Mouse (Mus musculus): ENCODE results near the gene Ctnna3. TPM values are rescaled to one million over a fixed set of nuclear protein-coding genes. Genes with fewer than 3 reads are reported as not detected.

Ctnna3 gene
- polyA plus RNA-seq, 1 experiment from 2014 or later = 0.55 TPM

DNA sequence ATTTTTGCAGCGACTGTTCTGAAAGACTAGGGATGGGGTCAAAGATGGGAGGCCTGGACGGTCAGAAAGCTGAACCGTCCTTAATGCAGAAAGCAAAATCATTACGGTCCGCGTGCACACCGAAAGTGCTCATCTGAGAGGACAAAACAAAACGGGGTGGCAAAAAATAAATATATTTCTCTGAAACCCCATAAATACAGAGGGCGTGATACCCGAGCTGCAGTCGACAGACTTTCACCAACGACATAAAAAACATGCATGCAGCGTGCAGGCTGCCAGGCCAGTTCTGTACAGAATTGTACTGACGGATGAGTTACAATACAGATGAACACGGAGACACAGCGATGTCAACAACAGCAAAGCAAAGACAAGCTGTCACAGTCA, 656.3 kb downstream of the Ctnna3 start:
- Histone ChIP-seq H3K36me3 (ENCODE audit: control insufficient read depth, insufficient read depth, low read length) (no peaks in the 10 kb centered on the region), H3K9me3 (ENCODE audit: control insufficient read depth, low read length) (no peaks in the 10 kb centered on the region), H3K4me1 (ENCODE audit: control insufficient read depth, insufficient read depth, low read length) (no peaks in the 10 kb centered on the region), H3K9ac (ENCODE audit: low read depth, low read length) (no peak overlapping the region), H3K27me3 (ENCODE audit: control insufficient read depth, insufficient read depth, low read length) (peaks cover 15% of the 10 kb centered on the region), H3K4me3 (ENCODE audit: low read length) (no peak overlapping the region), H3K4me2 (replicated peaks; ENCODE audit: low read depth, low read length) (no peak overlapping the region), H3K27ac (ENCODE audit: low read depth, low read length) (no peak overlapping the region)
- WGBS = 62% methylated on average over 16 of the region's 16 CpGs
- no peak for ATAC-seq (ENCODE audit: low FRiP score, low TSS enrichment)

DNA sequence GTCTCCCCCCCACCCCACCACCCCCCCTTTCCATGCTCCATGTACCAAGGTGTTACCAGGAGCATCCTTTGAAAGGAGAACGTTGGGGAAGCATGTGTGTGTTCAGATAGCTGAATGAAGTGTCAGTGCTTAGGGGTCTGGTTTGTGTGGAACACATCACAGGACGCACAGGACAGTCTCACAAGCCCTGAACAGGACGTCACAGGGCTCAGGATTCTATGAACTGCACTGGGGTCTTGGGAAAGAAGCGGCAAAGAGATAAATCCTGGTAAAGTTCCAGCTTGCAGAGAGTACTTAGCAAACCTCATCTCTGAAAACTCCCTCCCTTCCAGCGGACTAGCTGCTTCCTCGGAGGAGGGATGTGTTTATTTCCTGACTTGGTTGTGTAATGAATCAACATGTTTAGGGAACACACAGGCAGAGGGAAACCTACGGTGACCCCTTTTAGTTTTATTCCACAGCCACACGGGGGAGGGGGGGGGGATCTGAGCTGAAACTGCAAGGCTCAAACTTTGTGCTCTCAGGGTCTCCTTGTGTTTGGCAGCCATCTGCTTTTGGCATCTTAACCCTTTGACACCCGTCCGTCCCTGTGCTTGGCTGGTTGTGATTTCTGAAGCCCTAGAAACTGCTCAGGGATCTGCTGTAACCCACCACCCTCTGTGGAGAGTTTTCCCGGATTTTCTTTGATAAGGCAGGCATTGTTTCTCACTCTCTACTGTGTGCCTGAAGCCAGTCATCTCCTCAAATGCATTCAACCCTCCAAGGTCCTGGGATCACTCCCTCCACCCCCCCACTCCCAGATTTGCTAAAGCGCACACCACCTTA, 656.9 kb downstream of the Ctnna3 start:
- no peaks in the 10 kb centered on the region for H3K4me1 ChIP-seq (ENCODE audit: control insufficient read depth, insufficient read depth, low read length)
- no peaks in the 10 kb centered on the region for H3K36me3 ChIP-seq (ENCODE audit: control insufficient read depth, insufficient read depth, low read length)
- peak overlapping the region; percentile 6; the same call in 1 of the 2 replicates for H3K4me3 ChIP-seq (ENCODE audit: low read length)
- no peaks in the 10 kb centered on the region for H3K9me3 ChIP-seq (ENCODE audit: control insufficient read depth, low read length)
- no peak overlapping the region for H3K9ac ChIP-seq (ENCODE audit: low read depth, low read length)
- WGBS = 5% methylated on average over 12 of the region's 12 CpGs
- no peak overlapping the region for H3K27ac ChIP-seq (ENCODE audit: low read depth, low read length)
- peak overlapping the region; percentile 55 for H3K4me2 ChIP-seq (replicated peaks; ENCODE audit: low read depth, low read length)
- peaks cover 15% of the 10 kb centered on the region for H3K27me3 ChIP-seq (ENCODE audit: control insufficient read depth, insufficient read depth, low read length)
- peak; percentile 22; the same call in 1 of the 2 replicates for ATAC-seq (ENCODE audit: low FRiP score, low TSS enrichment)

DNA sequence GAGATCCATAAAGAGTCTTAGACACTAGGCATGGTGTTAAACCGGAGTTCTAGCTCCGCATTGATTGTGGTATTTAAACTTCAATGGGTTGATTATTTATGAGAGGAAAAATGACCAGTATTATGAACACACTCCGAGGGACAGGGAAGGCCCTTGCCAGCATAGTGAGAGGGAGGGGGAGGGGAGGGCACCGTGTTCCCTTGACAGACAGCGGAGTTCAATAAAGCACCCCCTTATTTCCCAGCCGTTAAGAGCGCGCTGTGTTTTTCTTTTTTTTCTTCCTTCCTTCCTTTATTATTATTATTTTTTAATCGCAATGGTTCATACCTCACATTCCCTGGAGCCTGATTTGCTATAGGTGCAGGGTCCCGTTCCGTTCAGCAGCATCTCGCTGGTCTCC, 657.6 kb downstream of the Ctnna3 start:
- Histone ChIP-seq H3K27me3 (ENCODE audit: control insufficient read depth, insufficient read depth, low read length) (peaks cover 15% of the 10 kb centered on the region), H3K27ac (ENCODE audit: low read depth, low read length) (no peak overlapping the region), H3K9me3 (ENCODE audit: control insufficient read depth, low read length) (no peaks in the 10 kb centered on the region), H3K4me3 (ENCODE audit: low read length) (peak overlapping the region; percentile 32), H3K36me3 (ENCODE audit: control insufficient read depth, insufficient read depth, low read length) (no peaks in the 10 kb centered on the region), H3K4me2 (replicated peaks; ENCODE audit: low read depth, low read length) (peak overlapping the region; percentile 55), H3K4me1 (ENCODE audit: control insufficient read depth, insufficient read depth, low read length) (no peaks in the 10 kb centered on the region), H3K9ac (ENCODE audit: low read depth, low read length) (no peak overlapping the region)
- WGBS = 2% methylated on average over 12 of the region's 12 CpGs
- ATAC-seq (ENCODE audit: low FRiP score, low TSS enrichment) = no peak

DNA sequence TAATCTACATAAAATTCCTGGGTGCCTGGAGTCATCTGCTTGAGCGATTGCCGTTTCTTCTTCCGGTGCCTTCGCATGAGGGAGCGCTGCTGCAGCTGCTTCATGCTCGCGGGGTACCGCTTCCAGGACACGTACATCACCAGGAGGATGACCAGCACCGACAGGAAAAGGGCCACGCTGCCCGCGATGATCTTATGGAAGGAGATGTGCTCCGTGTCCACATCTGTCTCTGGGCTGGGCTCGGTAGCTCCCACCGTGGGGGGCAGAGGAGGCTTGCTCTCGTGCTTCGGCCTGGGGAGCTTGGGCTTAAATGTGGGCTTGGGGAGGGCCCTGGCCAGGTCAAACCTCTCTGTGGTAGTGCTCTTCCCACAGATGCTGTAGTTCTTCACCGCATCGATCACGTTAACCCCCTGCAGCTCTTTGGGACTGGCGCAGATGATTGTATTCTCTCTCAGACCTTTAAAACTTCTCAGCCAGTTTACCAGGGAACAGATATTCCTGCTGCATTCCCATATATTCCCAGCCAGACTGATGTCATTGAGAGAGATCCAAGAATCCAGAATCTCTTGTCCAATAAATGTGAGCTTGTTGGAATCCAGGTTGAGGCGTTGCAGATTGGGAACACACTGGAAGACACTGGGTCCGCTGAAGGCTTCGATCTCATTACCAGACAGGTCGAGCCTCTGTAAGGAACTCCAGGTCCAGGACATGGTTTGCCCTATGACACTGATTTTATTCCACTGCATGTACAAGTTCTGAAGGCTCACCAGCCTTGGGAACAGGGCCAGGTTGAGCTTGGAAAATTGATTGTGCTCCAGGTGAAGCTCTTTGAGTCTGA, 658.3 kb downstream of the Ctnna3 start:
- peak overlapping the region; percentile 32 for H3K4me3 ChIP-seq (ENCODE audit: low read length)
- H3K9ac ChIP-seq (ENCODE audit: low read depth, low read length) = no peak overlapping the region
- 3% methylated on average over 26 of the region's 26 CpGs for WGBS
- peaks cover 15% of the 10 kb centered on the region for H3K27me3 ChIP-seq (ENCODE audit: control insufficient read depth, insufficient read depth, low read length)
- H3K27ac ChIP-seq (ENCODE audit: low read depth, low read length) = no peak overlapping the region
- H3K4me1 ChIP-seq (ENCODE audit: control insufficient read depth, insufficient read depth, low read length) = no peaks in the 10 kb centered on the region
- no peak for ATAC-seq (ENCODE audit: low FRiP score, low TSS enrichment)
- H3K36me3 ChIP-seq (ENCODE audit: control insufficient read depth, insufficient read depth, low read length) = no peaks in the 10 kb centered on the region
- H3K9me3 ChIP-seq (ENCODE audit: control insufficient read depth, low read length) = no peaks in the 10 kb centered on the region
- H3K4me2 ChIP-seq (replicated peaks; ENCODE audit: low read depth, low read length) = peak overlapping the region; percentile 55

DNA sequence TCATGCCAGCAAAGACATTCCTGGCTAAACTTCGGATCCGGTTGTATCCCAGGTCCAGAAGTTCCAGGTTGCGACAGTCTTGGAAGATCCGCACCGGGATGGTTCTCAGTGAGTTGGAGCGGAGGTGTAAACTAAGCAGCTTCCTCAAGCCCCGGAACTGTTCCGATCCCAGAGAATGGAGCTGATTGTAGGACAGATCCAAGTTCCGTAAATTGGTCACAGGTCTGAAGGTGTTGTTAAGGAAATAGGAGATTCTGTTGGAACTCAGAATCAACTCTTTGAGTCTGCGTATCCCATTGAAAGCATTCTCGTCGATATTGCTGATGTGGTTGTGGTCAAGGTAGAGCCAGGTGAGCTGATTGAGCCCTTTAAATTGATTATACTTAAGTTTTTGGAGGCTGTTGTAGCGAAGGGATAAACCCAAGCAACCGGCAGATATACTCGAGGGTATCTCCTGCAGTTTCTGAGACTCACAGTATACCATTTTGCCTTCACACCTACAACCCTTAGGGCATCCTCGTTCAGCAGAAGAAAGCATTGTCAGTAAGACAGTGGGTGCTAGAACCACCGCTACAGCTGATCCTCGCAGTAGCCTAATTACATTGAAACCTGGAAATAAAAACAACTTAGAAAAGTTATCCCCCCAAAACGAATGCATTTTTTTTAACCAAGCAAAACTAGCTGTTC, 659.0 kb downstream of the Ctnna3 start:
- H3K9ac ChIP-seq (ENCODE audit: low read depth, low read length) = no peak overlapping the region
- H3K4me2 ChIP-seq (replicated peaks; ENCODE audit: low read depth, low read length) = no peak overlapping the region
- no peaks in the 10 kb centered on the region for H3K4me1 ChIP-seq (ENCODE audit: control insufficient read depth, insufficient read depth, low read length)
- no peaks in the 10 kb centered on the region for H3K36me3 ChIP-seq (ENCODE audit: control insufficient read depth, insufficient read depth, low read length)
- H3K27ac ChIP-seq (ENCODE audit: low read depth, low read length) = no peak overlapping the region
- no peaks in the 10 kb centered on the region for H3K9me3 ChIP-seq (ENCODE audit: control insufficient read depth, low read length)
- ATAC-seq (ENCODE audit: low FRiP score, low TSS enrichment) = no peak
- 16% methylated on average over 19 of the region's 19 CpGs for WGBS
- no peak overlapping the region for H3K4me3 ChIP-seq (ENCODE audit: low read length)
- H3K27me3 ChIP-seq (ENCODE audit: control insufficient read depth, insufficient read depth, low read length) = peaks cover 15% of the 10 kb centered on the region

DNA sequence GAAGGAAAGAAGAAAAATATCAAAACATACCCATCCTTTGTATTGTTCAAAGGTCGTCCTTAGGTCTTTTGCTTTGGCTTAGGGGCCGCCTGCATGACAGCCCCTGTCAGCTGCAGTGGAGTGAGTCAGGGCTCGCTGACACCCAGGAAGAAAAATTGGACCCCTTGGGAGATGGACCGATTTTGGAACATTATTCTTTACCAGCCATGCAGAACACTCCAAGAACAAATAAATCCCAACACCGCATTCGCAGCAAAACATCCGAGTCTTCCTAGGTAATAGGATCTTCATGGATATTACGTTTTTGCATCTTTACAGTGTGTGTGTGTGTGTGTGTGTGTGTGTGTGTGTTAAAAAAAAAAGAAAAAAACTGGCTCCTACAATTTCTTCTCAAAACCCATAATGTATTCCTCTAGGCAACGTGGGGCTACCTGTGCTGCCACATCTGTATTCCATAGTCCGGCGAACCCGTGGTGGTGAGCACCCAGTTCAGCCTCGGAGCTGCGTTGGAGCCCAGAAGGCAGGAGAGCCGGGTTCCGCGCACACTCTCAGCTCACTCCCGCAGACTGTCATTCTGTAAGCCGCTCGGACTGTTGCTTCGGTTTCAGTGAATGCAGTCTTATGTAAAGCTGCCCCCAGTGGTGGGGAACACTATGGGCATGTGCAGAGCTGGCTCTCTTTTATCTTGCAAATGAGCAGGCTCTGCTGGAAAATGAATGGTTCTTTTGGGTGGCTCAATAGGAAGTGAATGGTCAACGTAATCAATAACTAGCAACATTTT, 660.0 kb downstream of the Ctnna3 start, which contains the start of gene Lrrtm3:
Gene Lrrtm3, minus strand, starts transcription at position 598 of the 781 bp plus-strand sequence.
- Histone ChIP-seq H3K9ac (ENCODE audit: low read depth, low read length) (no peak within 1 kb of the TSS), H3K27me3 (ENCODE audit: control insufficient read depth, insufficient read depth, low read length) (peaks cover 15% of the 10 kb centered on the region)
- 1% methylated on average over 22 of the region's 22 CpGs for WGBS

DNA sequence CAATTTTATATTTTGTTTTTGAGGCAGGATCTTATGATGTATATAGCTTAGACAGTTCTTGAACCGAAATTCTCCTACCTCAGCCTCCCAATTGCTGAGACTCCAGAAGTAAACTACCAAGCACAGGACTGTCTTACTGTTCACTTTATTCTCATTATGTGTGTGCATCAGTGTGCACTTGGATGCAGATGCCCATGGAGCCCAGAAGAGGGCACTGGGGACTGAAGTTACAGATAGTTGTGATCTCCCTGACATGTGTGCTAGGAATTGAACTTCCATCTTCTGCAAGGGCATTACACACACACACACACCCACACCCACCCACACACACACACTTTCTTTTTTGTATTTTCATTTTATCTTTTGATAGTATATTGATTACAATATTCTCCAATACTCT, 666.6 kb downstream of the Ctnna3 start:
- no peaks in the 10 kb centered on the region for H3K36me3 ChIP-seq (ENCODE audit: control insufficient read depth, insufficient read depth, low read length)
- H3K27ac ChIP-seq (ENCODE audit: low read depth, low read length) = no peak overlapping the region
- H3K4me3 ChIP-seq (ENCODE audit: low read length) = no peak overlapping the region
- ATAC-seq (ENCODE audit: low FRiP score, low TSS enrichment) = no peak
- no peak overlapping the region for H3K9ac ChIP-seq (ENCODE audit: low read depth, low read length)
- WGBS = 100% methylated on average over 1 of the region's 1 CpGs
- H3K4me1 ChIP-seq (ENCODE audit: control insufficient read depth, insufficient read depth, low read length) = no peaks in the 10 kb centered on the region
- H3K4me2 ChIP-seq (replicated peaks; ENCODE audit: low read depth, low read length) = no peak overlapping the region
- H3K27me3 ChIP-seq (ENCODE audit: control insufficient read depth, insufficient read depth, low read length) = no peaks in the 10 kb centered on the region
- H3K9me3 ChIP-seq (ENCODE audit: control insufficient read depth, low read length) = no peaks in the 10 kb centered on the region

More for the DNA sequence above, 660.0 kb downstream of the Ctnna3 start, which contains the start of gene Lrrtm3:
- Histone ChIP-seq H3K36me3 (ENCODE audit: control insufficient read depth, insufficient read depth, low read length) (no peaks in the 10 kb centered on the region), H3K4me2 (replicated peaks; ENCODE audit: low read depth, low read length) (peak within 1 kb of the TSS; percentile 42), H3K4me3 (ENCODE audit: low read length) (peak within 1 kb of the TSS; percentile 25; the same call in 1 of the 2 replicates), H3K4me1 (ENCODE audit: control insufficient read depth, insufficient read depth, low read length) (no peaks in the 10 kb centered on the region), H3K27ac (ENCODE audit: low read depth, low read length) (no peak within 1 kb of the TSS), H3K9me3 (ENCODE audit: control insufficient read depth, low read length) (no peaks in the 10 kb centered on the region)
- ATAC-seq (ENCODE audit: low FRiP score, low TSS enrichment) = peak; percentile 93

DNA sequence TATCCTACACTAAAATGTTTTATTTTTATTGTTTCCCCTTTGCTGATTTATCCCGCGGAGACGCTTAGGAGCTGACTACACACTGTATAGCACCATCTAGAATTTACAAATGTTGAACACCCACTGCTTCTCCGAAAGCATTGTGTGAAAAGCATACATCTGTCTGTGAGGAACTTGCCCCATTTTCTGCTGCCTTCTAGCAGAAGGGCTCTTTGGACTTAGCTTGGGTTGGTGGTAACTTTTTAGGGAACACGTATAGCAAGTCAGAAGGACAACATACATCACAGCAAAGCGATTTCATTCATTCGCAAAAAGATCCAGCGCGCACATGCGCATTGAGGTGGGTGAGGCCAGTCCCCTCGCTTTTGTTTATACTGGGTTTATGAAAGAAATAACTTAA, 685.3 kb downstream of the Ctnna3 start:
- WGBS = 95% methylated on average over 11 of the region's 11 CpGs
- Histone ChIP-seq H3K27me3 (ENCODE audit: control insufficient read depth, insufficient read depth, low read length) (no peaks in the 10 kb centered on the region), H3K4me1 (ENCODE audit: control insufficient read depth, insufficient read depth, low read length) (no peaks in the 10 kb centered on the region), H3K36me3 (ENCODE audit: control insufficient read depth, insufficient read depth, low read length) (no peaks in the 10 kb centered on the region), H3K27ac (ENCODE audit: low read depth, low read length) (no peak overlapping the region), H3K9me3 (ENCODE audit: control insufficient read depth, low read length) (no peaks in the 10 kb centered on the region), H3K4me3 (ENCODE audit: low read length) (no peak overlapping the region), H3K4me2 (replicated peaks; ENCODE audit: low read depth, low read length) (no peak overlapping the region), H3K9ac (ENCODE audit: low read depth, low read length) (no peak overlapping the region)
- no peak for ATAC-seq (ENCODE audit: low FRiP score, low TSS enrichment)
